Mouse (Mus musculus): ENCODE measurements around the gene Pkp3.

- TF ChIP-seq CTCF (IDR thresholded peaks at IDR 0.05; ENCODE audit: extremely low read depth, insufficient read depth, low read length) (no peak), POLR2A (IDR thresholded peaks at IDR 0.05; ENCODE audit: extremely low read depth, insufficient read depth, low read length) (no peak)
Observed at GRCm38 (mm10) chr7:141041661-141042060, 36.4 kb upstream of the Pkp3 start.
